Mouse (Mus musculus) neural tube, embryonic 15.5 days (tissue): ENCODE measurements at regions not wholly inside any gene's neighbourhood (a gene's known extent, or its start where the extent isn't known, plus 50 kb on each side); places are given as distances from the start of the nearest gene placed in this dataset.

Experiments used
- ATAC-seq: fragments of 200-750 bp; cut with Nextera tagmentation; 2 replicates; pipeline ENCODE4 v1.8.0; 2017; ENCODE audit warnings: mild to moderate bottlenecking, moderate TSS enrichment, moderate library complexity; ENCODE audit not compliant: low FRiP score
- H3K27ac ChIP-seq: fragments of 300-500 bp; sonication (generic); replicated peaks from 2 replicates; pipeline ENCODE4 v1.5.1; 2015; ENCODE audit warnings: mild to moderate bottlenecking, inconsistent platforms
- H3K27me3 ChIP-seq: fragments of 300-500 bp; sonication (generic); replicated peaks from 2 replicates; pipeline ENCODE4 v1.6.1; 2015; ENCODE audit warnings: inconsistent platforms
- H3K36me3 ChIP-seq: fragments of 300-500 bp; sonication (generic); 2 replicates; pipeline ENCODE4 v1.6.1; 2015; ENCODE audit warnings: inconsistent platforms
- H3K4me1 ChIP-seq: fragments of 300-500 bp; sonication (generic); 2 replicates; pipeline ENCODE4 v1.6.1; 2015; ENCODE audit warnings: inconsistent platforms
- H3K4me2 ChIP-seq: fragments of 300-500 bp; sonication (generic); 2 replicates; pipeline ENCODE4 v1.6.1; 2015; ENCODE audit warnings: inconsistent platforms, mild to moderate bottlenecking, moderate library complexity
- H3K4me3 ChIP-seq: fragments of 300-500 bp; sonication (generic); replicated peaks from 2 replicates; pipeline ENCODE4 v1.5.1; 2015; ENCODE audit warnings: mild to moderate bottlenecking, inconsistent platforms
- H3K9ac ChIP-seq: fragments of 300-500 bp; sonication (generic); replicated peaks from 2 replicates; pipeline ENCODE4 v1.6.1; 2015; ENCODE audit warnings: mild to moderate bottlenecking, inconsistent platforms
- H3K9me3 ChIP-seq: fragments of 300-500 bp; sonication (generic); replicated peaks from 2 replicates; pipeline ENCODE4 v1.6.1; 2016; ENCODE audit warnings: inconsistent platforms
- WGBS: fragments of 180-500 bp; shearing (Covaris S2); methylation state at CpG from one replicate; pipeline ENCODE4 v1.1.7; 2015; ENCODE audit warnings: mixed read lengths; 5-methylcytosine and 5-hydroxymethylcytosine counted together

DNA sequence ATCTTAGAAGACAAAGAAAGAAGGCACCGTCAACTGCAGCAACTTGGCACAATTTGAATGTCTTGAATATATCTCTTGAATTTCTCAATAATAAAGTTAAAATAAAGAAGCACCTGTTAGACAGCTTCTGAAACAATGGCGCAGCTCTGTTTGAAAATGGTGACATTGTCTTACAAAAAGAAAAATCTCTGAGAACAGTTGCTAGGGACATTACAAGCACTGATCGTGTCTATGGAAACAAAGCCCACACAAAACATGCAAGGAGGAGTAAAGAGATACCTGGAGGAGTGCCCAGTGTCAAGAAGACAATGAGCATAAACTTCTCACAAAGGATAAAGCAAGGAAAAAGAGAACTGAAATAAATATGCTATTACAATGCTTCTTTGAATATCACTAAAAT, 841.2 kb upstream of the Adgrl3 start:
- H3K9ac ChIP-seq: no peak overlapping the region
- 76% methylated on average over 3 of the region's 3 CpGs for WGBS
- no peak overlapping the region for H3K27ac ChIP-seq
- no peaks in the 10 kb centered on the region for H3K27me3 ChIP-seq
- no peaks in the 10 kb centered on the region for H3K4me1 ChIP-seq
- no peak for ATAC-seq
- H3K4me3 ChIP-seq: no peak overlapping the region
- H3K36me3 ChIP-seq: no peaks in the 10 kb centered on the region
- H3K9me3 ChIP-seq: no peaks in the 10 kb centered on the region
- no peak overlapping the region for H3K4me2 ChIP-seq

- H3K9ac ChIP-seq: no peak overlapping the region
- WGBS: 38% methylated on average over 2 of the region's 2 CpGs
- H3K4me3 ChIP-seq: no peak overlapping the region
- no peaks in the 10 kb centered on the region for H3K9me3 ChIP-seq
- H3K4me1 ChIP-seq: no peaks in the 10 kb centered on the region
- H3K27ac ChIP-seq: no peak overlapping the region
- no peaks in the 10 kb centered on the region for H3K36me3 ChIP-seq
- H3K4me2 ChIP-seq: no peak overlapping the region
- no peak for ATAC-seq
- no peaks in the 10 kb centered on the region for H3K27me3 ChIP-seq
Observed at GRCm38 (mm10) chr5:80180280-80180679, 839.7 kb upstream of the Adgrl3 start.

DNA sequence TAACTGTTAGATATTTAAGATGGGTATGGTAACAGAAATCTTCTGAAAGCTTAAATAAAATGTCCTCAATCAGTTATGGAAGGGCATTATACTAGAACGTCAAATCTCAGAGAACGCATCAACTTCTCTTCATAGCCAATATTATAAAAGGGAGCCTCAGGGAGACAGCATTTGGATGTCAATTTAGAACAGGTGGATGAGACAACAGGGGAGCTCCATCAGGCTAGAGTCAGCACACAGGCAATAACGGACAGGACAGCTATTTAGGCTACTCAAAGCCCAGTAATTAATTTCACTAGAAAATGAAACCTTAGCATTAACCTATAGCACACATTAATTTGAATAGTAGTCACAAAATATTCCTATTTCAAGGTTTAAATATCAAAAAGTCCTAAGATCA, 827.5 kb upstream of the Adgrl3 start:
- WGBS: 63% methylated on average over 3 of the region's 3 CpGs
- no peak for ATAC-seq
- no peak overlapping the region for H3K27ac ChIP-seq
- H3K9me3 ChIP-seq: no peaks in the 10 kb centered on the region
- H3K9ac ChIP-seq: no peak overlapping the region
- no peaks in the 10 kb centered on the region for H3K36me3 ChIP-seq
- no peaks in the 10 kb centered on the region for H3K27me3 ChIP-seq
- no peak overlapping the region for H3K4me2 ChIP-seq
- H3K4me3 ChIP-seq: no peak overlapping the region
- H3K4me1 ChIP-seq: no peaks in the 10 kb centered on the region

- Histone ChIP-seq H3K4me3 (no peak overlapping the region), H3K9me3 (no peaks in the 10 kb centered on the region), H3K27me3 (no peaks in the 10 kb centered on the region), H3K4me2 (no peak overlapping the region), H3K9ac (no peak overlapping the region), H3K4me1 (no peaks in the 10 kb centered on the region), H3K36me3 (no peaks in the 10 kb centered on the region), H3K27ac (no peak overlapping the region)
- ATAC-seq: no peak
Observed at GRCm38 (mm10) chr5:80199626-80200025, 820.3 kb upstream of the Adgrl3 start.

GRCm38 (mm10) chr5:80248530-80249122, 771.3 kb upstream of the Adgrl3 start:
- Histone ChIP-seq H3K27me3 (no peaks in the 10 kb centered on the region), H3K9ac (no peak overlapping the region), H3K27ac (no peak overlapping the region), H3K4me2 (no peak overlapping the region), H3K4me1 (0 out of 2 replicates have a peak, but pooled peaks cover 5% of the 10 kb centered on the region), H3K9me3 (no peaks in the 10 kb centered on the region), H3K4me3 (no peak overlapping the region), H3K36me3 (no peaks in the 10 kb centered on the region)
- WGBS: 44% methylated on average over 5 of the region's 5 CpGs
- 0 out of 2 replicates have a peak, but pooled peaks have one; percentile 28 for ATAC-seq

- Histone ChIP-seq H3K27me3 (no peaks in the 10 kb centered on the region), H3K4me3 (no peak overlapping the region), H3K4me1 (0 out of 2 replicates have a peak, but pooled peaks cover 5% of the 10 kb centered on the region), H3K9ac (no peak overlapping the region), H3K36me3 (no peaks in the 10 kb centered on the region), H3K4me2 (no peak overlapping the region), H3K9me3 (no peaks in the 10 kb centered on the region), H3K27ac (no peak overlapping the region)
- 80% methylated on average over 2 of the region's 2 CpGs for WGBS
- ATAC-seq: no peak
Observed at GRCm38 (mm10) chr5:80251961-80252360, 768.0 kb upstream of the Adgrl3 start.

DNA sequence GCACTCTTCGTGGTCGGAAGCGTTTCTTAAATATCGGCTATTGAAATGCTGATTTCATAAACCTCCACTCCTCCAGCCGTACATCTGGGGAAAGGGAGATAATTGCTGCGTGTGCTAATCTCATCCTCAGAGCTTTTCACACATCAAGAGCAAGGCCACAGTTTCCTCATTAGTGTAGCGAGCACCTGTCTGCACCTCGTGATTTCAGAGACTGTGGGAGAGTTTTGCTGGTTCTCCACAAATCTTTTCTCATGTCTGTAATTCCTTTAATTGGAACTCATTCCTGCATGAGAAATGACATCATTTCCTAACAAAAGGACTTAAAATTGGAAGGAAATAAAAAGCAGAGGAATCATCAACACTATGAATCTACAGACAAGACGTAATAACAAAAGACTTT, 764.9 kb upstream of the Adgrl3 start:
- ATAC-seq: no peak
- 59% methylated on average over 9 of the region's 9 CpGs for WGBS
- no peak overlapping the region for H3K27ac ChIP-seq

GRCm38 (mm10) chr5:80274589-80274988, 745.3 kb upstream of the Adgrl3 start:
- Histone ChIP-seq H3K36me3 (no peaks in the 10 kb centered on the region), H3K9ac (no peak overlapping the region), H3K4me3 (no peak overlapping the region), H3K27me3 (no peaks in the 10 kb centered on the region), H3K4me2 (no peak overlapping the region), H3K9me3 (no peaks in the 10 kb centered on the region), H3K27ac (no peak overlapping the region), H3K4me1 (no peaks in the 10 kb centered on the region)
- 43% methylated on average over 1 of the region's 1 CpGs for WGBS
- ATAC-seq: no peak

More for the DNA sequence above, 764.9 kb upstream of the Adgrl3 start:
- H3K36me3 ChIP-seq: no peaks in the 10 kb centered on the region
- no peak overlapping the region for H3K4me2 ChIP-seq
- H3K4me1 ChIP-seq: no peaks in the 10 kb centered on the region
- no peaks in the 10 kb centered on the region for H3K27me3 ChIP-seq
- no peak overlapping the region for H3K4me3 ChIP-seq
- H3K9ac ChIP-seq: no peak overlapping the region
- H3K9me3 ChIP-seq: no peaks in the 10 kb centered on the region

DNA sequence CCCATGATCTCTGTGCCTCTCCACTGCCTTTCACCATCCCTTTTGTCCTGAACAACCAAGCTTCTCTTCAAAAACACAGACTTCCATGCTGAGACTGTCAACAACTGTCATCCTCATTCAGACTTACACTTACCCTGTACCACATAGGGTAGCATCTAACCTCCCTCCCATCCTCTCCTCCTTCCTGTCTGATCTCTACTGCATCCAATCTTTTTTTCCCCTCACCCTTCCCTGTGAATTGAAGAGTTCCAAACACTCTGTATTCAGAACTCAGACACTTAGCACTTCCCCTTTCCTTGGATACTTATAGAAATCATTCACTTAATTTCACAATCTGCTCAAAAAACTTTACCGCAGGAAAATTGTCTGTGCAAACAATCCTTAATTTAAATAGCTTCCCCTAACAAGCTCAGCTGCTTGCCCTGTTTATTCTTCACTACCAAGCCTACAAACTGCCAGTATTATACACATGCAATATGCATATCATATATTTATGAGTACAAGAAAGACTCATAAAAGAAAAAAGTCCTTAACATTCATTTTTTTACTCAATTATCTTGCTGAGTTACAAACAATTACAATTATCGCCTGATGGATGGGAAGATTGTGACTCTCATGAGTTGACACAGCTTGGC, 744.6 kb upstream of the Adgrl3 start:
- H3K4me1 ChIP-seq: no peaks in the 10 kb centered on the region
- H3K4me3 ChIP-seq: no peak overlapping the region
- no peak overlapping the region for H3K9ac ChIP-seq
- H3K27me3 ChIP-seq: no peaks in the 10 kb centered on the region
- H3K4me2 ChIP-seq: no peak overlapping the region
- H3K27ac ChIP-seq: no peak overlapping the region
- H3K36me3 ChIP-seq: no peaks in the 10 kb centered on the region
- WGBS: 82% methylated on average over 2 of the region's 2 CpGs
- H3K9me3 ChIP-seq: no peaks in the 10 kb centered on the region
- ATAC-seq: no peak
